Mouse (Mus musculus): Measurements from ENCODE around the gene Jpt1.
"Not testable (repeated sequence)": the region's sequence is repeated elsewhere in the genome, so short reads cannot be mapped to it uniquely, and the experiment has no call there.

Jpt1 gene

DNA sequence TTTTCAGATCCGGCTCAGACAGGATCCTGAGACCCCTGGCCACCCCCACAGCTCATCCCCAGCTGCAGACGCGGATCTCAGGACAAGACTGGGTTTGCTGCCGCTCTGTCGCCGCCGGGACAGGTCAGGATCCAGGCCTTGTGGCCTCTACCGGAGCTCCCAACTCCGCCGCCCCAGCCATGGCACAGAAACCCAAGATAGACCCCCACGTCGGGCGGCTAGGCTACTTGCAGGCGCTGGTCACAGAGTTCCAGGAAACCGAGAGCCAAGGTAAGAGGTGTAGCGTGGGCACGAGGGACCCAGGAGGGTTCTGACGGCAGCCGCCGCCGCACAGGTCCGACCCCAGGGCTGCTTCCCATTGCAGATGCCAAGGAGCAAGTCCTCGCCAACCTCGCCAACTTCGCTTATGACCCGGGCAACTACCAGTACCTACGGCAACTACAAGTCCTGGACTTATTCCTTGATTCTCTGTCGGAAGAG, 38.4 kb downstream of the Jpt1 start:
- DNase-seq (ENCODE audit: inconsistent ontology term) = peak; percentile 10

DNA sequence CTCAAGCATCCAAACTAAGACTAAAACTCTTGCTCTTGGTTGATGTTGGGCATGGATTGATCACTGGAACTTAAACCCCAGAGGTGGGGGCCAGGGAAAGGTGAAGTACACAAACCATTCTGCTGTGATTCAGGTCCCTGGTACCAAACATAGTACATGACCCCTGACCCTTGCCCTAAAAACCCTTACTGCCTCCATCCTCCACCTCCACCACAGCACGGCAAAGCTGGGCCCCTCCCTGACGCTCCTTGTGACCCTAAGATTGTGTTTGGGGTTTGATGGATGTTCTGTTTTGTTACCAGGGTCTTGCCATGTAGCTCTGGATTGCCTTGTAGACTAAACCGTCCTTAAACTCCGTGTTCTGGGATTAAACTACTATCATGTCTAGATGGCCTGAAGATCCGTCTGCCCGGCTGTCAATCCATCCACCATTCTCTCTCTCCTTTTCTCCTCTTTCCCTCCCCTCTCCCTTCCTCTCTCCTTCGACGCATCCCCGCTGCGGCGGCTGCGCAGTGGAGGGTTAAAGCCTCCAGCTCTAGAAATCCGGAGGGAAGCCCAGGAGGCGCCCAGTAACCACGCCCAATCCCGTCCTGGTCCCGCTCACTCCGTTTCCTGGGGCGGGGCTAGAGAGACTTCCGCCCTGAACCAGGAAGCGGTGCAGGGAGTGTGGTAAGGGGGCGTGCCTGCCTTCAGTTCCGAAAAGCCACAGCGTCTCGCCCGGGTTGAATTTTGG, 39.0 kb downstream of the Jpt1 start, which contains the start of gene Armc7:
Gene Armc7, plus strand, starts transcription at position 643 of the 733 bp plus-strand sequence.
- DNase-seq (ENCODE audit: inconsistent ontology term) = peak; percentile 96

DNA sequence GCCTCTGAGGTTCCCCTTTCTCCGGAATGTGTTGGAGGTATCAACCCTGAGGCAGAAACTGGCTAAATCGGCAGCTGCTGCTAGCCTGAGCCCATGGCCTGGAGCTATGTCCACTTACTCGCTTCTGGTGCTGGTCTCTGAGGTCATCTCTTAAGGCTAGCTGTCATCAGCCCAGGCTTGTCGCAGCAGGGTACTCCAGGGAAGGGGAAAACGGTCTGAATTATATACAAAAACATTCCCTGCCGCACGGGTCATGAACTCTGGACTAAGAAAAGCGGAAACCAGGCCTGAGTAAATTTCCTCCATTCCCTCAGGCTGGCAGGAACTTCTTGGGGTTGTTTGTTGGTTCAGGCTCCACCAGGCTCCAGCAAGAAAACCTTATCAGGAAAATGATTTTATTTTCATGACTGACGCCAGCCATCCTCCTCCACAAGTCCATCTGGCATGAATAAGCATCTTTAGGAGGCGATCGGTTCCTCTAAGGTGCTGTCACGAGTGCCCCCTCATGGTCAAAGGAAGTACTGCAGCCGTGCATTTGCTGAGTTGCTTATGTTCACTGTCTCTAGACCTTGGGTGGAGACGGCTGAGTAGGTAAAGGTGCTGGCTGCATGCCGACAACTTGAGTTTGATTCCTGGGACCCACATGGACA, 40.4 kb downstream of the Jpt1 start:
- DNase-seq (ENCODE audit: inconsistent ontology term) = peak; percentile 71

DNA sequence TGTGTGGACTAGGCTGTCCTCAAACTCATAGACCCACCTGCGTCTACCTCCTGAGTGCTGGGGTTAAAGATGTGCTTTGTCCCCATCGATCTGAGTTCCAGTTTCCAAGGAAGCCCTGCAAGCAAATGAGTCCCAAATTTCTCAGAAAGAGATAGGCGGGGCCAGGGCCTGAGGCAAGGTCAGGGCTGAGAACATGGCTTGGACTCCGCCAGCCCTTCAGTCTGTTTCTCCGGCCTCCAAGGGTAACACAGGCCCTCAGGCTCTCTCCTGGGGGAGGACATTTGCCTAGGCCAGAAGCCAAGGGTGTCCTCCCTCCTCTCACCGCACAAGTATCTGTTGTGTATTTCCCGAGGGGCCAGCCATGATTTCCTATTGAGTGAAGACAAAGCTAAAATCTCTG, 42.0 kb downstream of the Jpt1 start:
- DNase-seq (ENCODE audit: inconsistent ontology term) = no peak

DNA sequence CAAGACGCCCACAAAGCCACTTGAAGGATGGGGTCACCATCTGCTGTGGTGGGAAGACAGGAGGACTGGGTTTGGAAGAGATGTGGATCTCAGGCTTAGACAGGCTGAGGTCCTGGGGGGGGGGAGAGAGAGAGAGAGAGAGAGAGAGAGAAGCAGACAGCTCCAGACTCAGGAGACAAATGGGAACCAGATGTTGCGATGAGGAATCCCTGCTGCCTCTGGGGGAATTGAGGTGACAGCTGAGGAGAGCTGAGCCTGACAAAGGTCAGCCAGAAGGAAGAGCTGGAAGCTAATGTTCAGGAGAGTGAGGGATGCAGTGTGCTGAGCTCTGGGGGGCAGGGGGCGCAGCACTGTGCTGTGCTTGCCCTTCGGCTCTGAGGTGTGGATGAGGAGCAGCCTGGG, 47.0 kb downstream of the Jpt1 start:
- DNase-seq (ENCODE audit: inconsistent ontology term) = no peak

DNA sequence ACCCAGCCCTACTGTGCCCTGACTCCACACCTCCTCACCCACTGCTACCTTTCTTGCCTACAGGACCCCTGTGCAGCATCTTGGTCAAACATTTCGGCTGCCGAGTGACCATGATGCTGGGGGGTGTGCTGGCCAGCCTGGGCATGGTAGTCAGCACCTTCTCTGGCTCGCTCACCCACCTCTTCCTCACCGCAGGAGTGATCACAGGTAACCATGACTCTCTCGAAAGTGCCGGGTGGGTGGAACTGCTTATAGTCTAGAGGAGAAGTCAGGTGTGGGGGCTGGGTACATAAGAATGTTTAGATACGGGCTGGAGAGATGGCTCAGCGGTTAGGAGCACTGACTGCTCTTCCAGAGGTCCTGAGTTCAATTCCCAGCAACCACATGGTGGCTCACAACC, 49.3 kb downstream of the Jpt1 start:
- no peak for DNase-seq (ENCODE audit: inconsistent ontology term)

- no peak for DNase-seq (ENCODE audit: inconsistent ontology term)
These were observed 50.8 kb downstream of the Jpt1 start for GRCm38 (mm10) chr11:115463397-115463796.

DNA sequence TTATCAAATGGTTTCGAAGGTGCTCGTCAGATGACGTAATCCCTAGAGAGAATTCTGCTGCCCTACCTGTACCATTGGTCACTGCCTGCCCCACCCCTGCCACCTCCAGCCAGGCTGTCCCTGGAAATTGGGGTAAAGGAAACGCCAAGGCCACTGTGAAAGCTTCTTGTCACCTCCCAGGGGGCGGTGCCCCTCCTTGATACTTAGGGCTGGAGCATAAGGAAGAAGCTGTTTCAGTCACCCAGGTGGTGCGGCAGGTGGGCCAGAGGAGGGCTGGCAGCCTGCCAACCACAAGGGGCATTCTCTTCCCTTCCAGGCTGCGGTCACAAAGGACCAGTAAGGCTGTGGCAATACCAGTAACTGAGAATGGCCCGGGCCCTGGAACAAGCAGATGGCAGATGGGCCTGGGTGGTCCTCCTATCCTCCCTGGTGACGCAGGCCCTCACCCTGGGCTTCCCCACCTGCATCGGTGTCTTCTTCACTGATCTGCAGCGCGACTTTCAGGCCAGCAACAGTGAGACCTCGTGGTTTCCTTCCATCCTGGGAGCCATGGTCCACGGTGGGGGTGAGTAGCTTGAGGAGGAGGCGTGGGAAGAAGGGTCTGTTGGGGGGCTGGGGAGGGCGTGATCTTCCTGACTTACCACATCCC, 51.8 kb downstream of the Jpt1 start, which contains the start of gene Slc16a5:
Gene Slc16a5, plus strand, starts transcription at position 232 of the 649 bp plus-strand sequence.
- no peak for DNase-seq (ENCODE audit: inconsistent ontology term)

DNA sequence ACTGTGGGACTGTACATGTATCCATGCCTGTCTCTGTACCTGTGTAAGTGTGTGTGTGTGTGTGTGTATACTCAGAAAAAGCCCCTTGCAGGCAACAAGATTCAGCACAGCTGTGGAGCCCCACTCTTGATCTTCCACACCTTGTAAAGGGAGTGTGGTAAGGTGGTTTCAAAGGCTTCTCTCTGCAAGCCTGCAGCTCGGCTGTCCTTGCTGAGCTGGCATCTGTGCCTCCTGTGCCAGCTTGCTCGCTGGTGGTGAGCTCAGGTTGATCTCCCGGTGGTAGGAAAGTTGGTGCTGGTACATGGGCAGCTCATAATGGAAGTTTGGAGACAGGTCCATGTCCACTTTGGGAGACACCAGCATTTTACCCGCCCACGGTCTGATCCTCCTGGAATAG, 52.3 kb downstream of the Jpt1 start:
- DNase-seq (ENCODE audit: inconsistent ontology term) = no peak

- no peak for DNase-seq (ENCODE audit: inconsistent ontology term)
These were observed 53.2 kb downstream of the Jpt1 start for GRCm38 (mm10) chr11:115460976-115461375.

DNA sequence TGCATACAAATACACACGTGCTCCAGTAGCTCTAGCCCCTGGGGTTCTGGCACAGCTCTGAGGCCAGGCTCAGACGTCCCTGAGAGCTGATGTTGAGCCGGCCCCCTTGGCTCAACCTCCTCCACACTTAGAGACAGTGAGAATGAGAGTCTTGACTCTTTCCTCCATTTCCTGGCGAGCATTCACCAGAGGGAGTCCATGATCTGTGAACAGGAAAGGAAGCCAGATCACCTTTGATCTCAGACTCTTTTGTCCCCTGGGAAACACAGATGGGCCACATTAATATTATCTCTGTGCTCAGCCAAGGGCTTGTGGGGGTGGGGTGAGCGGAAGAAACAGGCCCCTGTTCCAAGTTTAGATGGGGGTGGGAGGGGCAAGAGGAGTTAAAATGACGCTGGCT, 56.8 kb downstream of the Jpt1 start:
- no peak for DNase-seq (ENCODE audit: inconsistent ontology term)

DNA sequence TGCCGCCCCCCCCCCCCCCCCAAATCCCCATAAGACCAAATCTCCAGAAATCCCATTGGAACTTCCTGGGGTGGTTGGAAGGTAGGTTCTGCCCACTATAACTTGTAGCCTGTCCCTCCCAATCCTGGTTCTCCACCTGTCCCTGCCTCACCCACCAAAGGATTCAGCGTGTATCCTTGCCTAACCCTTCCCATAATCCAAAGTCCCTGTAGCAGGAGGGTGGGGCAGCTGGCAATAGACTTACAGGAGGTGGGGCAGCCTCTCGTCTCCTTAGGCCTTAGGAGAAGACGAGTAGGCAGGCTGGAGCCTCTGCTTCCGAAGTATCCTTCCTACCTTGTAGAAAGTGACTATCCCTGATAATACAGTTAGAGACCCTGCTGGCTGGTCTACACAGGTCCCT, 58.0 kb downstream of the Jpt1 start:
- no peak for DNase-seq (ENCODE audit: inconsistent ontology term)

DNA sequence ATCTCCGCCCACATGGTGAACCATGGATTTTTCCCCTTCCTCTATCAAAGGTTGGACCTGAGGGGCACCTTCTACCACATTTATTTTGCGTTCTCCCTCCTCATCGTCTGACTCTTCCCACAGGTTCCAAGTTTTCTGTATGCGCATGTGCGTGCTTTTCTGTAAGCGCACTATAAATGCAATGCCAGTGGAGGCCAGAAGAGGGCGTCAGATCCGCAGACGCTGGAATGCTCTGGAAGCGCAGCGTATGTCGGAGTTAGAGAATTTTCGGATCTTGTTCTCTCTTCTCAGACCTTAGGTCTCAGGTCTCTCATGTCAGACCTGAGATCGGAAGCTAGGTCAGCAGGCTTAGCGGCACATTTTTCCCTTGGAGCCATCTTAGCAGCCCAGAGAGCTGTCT, 58.6 kb downstream of the Jpt1 start:
- DNase-seq (ENCODE audit: inconsistent ontology term) = no peak

DNA sequence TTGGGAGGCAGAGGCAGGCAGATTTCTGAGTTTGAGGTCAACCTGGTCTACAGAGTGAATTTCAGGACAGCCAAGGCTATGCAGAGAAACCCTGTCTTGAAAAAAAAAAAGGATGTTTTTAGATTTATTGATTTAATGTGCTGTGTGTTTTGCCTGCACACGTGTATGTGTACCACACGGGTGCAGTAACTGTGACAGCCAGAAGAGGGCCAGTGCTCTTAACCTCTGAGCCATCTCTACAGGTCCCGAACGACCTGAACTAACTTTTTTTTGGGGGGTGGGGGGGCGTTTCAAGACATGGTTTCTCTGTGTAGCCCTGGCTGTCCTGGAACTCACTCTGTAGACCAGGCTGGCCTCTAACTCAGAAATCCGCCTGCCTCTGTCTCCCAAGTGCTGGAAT, 59.4 kb downstream of the Jpt1 start:
- not testable (repeated sequence) for DNase-seq (ENCODE audit: inconsistent ontology term)

- no peak for DNase-seq (ENCODE audit: inconsistent ontology term)
These were observed 60.9 kb downstream of the Jpt1 start for GRCm38 (mm10) chr11:115453306-115453705.

DNA sequence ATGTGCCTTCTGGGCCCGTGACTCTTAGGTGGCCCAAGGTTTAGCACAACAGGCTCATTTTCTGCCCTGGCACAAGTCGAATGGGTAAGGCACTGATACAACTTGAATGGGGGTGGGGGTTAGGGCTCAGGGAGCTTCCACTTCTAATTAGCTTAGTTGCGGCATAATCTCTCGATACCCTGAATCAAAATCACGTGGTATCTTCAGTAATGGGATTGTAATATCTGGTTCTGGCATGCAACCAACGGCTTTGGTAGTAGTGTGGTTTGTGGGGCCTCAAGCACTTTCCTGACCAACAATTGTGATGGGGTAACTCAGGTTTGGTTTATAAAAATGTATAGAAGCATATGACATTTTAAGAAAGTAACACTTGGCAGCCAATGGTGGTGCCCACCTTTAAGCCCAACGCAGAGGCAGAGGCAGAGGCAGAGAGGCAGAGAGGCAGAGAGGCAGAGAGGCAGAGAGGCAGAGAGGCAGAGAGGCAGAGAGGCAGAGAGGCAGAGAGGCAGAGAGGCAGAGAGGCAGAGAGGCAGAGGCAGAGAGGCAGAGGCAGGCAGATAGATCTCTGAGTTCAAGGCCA, 61.8 kb downstream of the Jpt1 start:
- no peak for DNase-seq (ENCODE audit: inconsistent ontology term)

GRCm38 (mm10) chr11:115451781-115452241, 62.4 kb downstream of the Jpt1 start:
- no peak for DNase-seq (ENCODE audit: inconsistent ontology term)

GRCm38 (mm10) chr11:115450176-115450575, 64.0 kb downstream of the Jpt1 start:
- no peak for DNase-seq (ENCODE audit: inconsistent ontology term)

DNA sequence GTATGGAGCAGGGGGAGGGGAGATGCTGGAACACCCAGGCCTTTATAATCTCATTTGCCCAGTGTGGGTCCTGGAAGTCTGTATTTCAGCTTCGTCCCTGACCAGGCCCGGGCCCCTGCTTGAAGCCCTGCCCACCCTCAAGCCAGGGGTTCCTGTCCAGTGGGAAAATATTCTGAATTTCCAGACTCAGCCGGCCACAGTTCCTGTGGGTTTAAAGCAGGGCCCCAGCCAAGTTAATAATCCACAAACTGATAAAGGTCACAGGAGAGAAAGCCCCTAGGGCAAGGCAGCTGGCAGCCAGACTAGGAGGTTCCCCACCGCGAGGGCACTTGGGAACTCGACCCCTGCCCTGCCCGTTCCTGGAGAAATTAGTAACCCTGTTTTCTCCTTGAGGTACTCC, 65.2 kb downstream of the Jpt1 start:
- no peak for DNase-seq (ENCODE audit: inconsistent ontology term)

DNA sequence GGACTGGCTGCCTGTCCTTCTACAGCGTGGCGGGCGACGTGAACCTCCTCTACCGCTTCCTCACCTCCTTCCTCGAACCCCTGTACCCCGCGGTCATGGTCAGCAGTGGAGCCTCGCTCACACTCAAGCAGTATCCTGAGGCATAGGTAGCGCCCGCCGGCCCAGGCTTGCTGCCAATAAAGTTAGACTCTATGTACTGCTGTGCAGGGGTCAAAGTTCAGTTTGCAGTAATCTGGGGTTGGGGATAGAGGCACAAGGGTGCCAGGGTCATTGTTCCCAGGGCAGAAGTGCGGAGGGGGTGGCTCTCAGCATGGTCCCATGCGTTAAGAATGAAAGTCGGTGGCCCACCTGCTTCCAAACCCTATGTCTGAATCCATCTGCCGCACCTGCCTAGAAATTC, 66.1 kb downstream of the Jpt1 start:
- DNase-seq (ENCODE audit: inconsistent ontology term) = no peak
